Mouse (Mus musculus): ENCODE measurements around the gene Dlx2.

- no peak for TF ChIP-seq CTCF (IDR thresholded peaks at IDR 0.05; ENCODE audit: low read depth)
- TF ChIP-seq EP300 (IDR thresholded peaks at IDR 0.05; ENCODE audit: low read depth): no peak
Observed at GRCm38 (mm10) chr2:71531990-71532970, 14.3 kb downstream of the Dlx2 start.
